Mouse (Mus musculus) right cerebral cortex, adult 2 months (tissue): ENCODE results near the gene Psg27.
"Not testable (repeated sequence)": the region's sequence is repeated elsewhere in the genome, so short reads cannot be mapped to it uniquely, and the experiment has no call there.

ENCODE experiments used
- DNase-seq, 2 experiments: peaks; one replicate each; pipeline ENCODE4 v3.0.0; 2021 to 2022; ENCODE audit warnings: low spot score in 2 of 2

Psg27 gene

GRCm38 (mm10) chr7:18567205-18567604, at the start of gene Psg27:
Gene Psg27, minus strand, starts transcription at chr7:18567305.
- no peak for DNase-seq

GRCm38 (mm10) chr7:18616401-18616800, 49.3 kb upstream of the Psg27 start, which contains the start of gene Psg23:
Gene Psg23, minus strand, starts transcription at chr7:18616501.
- DNase-seq = not testable (repeated sequence)

DNA sequence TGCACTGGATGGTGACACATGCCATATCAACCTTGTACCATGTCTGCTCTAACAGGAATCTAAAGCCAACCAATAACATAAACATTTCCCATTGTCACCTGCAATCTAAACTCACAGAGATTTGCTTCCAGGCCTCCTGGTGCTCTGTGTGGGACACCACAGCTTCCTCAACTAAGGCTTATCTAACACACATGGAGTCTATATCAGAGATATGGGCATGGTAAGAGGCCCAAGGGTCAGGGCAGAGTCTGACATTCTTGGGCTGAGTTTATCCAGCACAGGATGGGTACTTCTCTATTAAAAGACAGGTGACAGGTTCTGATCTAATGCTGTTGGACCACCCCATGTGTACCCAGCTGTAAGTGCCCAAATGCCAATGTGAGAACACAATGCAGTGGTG, 7.3 kb downstream of the Psg27 start:
- no peak for DNase-seq

DNA sequence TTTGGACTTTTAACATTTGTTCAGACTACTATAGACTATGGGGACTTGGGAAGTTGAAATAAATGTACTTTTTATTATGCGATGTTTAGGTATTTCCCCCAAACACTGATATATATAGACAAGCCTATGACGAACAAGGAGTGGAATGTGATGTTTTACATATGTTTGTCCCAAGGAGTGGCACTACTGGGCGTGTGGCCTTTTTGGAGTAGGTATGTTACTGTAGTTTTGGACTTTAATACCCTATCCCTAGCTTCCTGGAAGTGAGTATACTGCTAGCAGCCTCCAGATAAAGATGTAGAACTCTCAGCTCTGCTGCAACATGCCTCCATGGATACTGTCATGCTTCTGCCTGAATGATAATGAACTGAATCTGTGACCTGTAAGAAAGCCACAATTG, 11.4 kb downstream of the Psg27 start:
- not testable (repeated sequence) for DNase-seq

DNA sequence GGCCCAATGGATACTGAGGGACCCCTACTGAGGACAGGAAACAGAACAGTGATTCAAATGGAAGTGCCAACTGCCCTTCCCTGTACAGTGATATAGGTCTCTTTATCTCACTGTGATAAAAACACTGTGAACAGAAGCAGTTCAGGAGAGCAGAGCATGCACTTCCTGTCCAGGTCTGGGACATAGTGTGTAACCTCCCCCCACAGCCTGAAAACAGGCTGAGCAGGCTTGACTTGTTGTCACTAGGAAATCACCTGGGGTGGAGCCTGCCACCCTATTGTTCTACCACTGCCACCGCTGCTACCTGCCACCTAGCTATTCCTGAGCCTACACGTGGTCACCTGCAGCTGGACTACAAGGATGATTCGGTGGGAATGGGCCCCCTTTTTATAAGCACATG, 33.7 kb downstream of the Psg27 start:
- no peak for DNase-seq

GRCm38 (mm10) chr7:18532169-18532568, 34.9 kb downstream of the Psg27 start, which contains the start of gene Psg25:
Gene Psg25, minus strand, starts transcription at chr7:18532269.
- DNase-seq = no peak

DNA sequence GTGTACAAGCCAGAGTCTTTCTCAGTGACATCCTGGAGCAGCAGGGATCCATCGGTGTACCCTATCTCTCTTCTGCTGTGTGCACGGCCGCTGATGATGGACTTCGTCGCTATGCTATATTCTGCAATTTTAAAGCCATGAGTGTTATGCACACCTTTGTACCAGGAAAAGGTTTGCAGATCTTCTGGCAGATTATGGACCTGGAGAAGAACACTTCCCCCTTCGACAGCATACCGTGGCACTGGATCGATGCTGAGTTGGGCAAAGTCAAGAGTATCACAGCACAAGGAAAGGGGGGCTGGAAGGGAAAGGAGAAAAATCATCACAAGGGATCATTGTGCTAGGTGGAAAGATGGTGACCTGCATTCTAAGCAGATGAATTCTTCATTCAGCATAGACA, 42.4 kb downstream of the Psg27 start:
- no peak for DNase-seq

- not testable (repeated sequence) for DNase-seq
Observed at GRCm38 (mm10) chr7:18512848-18513247, 54.3 kb downstream of the Psg27 start.

GRCm38 (mm10) chr7:18512417-18512816, 54.7 kb downstream of the Psg27 start:
- not testable (repeated sequence) for DNase-seq

DNA sequence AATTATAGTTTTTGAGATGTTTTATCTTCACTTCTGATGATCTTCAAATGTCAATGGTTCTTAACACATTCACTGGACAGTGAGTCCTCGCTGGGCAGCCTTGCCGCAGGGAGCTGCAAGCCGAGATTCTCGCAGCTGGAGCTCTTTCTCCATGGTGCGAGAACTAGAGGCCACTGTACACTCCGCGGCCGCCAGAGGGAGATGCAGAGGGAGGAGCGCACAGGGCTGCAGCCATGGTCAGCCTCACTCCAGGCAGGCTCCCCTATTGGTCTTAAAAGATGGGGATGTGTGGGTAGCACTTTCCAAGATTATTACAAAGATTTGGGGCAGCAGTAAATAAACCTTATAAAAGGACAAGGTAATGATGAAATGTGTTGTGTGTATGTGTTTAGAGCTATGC, 55.6 kb downstream of the Psg27 start:
- DNase-seq = no peak
